Mouse (Mus musculus): ENCODE measurements around the gene Pou2f1.

DNA sequence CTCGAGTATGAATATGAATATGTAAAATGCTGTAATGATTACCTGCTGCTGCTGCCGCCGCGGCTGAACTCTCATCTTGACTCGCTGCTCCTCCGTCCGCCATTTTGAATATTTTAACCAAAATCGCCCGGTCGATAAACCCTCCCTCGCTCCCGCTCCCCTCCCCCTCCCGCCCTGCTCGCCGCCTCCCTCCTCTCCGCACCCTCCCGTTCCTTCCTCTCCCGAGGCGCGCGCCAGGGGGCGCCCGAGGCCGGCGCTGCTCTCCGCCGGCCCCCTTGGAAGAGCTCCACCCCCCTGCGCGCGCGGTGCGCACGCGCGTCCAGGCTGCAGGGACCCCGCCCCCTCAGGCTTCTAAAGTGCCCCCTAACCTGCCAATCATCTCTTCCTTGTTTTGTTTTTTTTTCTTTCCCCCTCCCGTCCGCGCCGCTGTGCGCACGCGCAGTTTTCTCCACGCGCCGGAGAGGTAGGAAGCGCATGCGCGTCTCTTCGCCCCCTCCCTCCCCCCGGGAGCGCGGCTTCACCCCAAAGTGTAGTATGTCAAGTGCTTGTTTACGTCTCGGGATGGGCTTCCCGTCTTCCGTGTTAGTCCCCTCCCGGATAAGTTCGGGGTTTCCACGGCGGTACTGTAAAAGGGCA is at the start of gene Pou2f1:
- peak; percentile 30; the same call in 1 of the 2 replicates for TF ChIP-seq POLR2A (IDR thresholded peaks at IDR 0.05; ENCODE audit: borderline replicate concordance, insufficient read depth, low read length)
- peak; percentile 49; the same call in 1 of the 2 replicates for TF ChIP-seq CTCF (IDR thresholded peaks at IDR 0.05; ENCODE audit: borderline replicate concordance, insufficient read depth, low read depth, low read length)

All from cerebellum, adult 2 months (tissue).